In the genomic region with DNA sequence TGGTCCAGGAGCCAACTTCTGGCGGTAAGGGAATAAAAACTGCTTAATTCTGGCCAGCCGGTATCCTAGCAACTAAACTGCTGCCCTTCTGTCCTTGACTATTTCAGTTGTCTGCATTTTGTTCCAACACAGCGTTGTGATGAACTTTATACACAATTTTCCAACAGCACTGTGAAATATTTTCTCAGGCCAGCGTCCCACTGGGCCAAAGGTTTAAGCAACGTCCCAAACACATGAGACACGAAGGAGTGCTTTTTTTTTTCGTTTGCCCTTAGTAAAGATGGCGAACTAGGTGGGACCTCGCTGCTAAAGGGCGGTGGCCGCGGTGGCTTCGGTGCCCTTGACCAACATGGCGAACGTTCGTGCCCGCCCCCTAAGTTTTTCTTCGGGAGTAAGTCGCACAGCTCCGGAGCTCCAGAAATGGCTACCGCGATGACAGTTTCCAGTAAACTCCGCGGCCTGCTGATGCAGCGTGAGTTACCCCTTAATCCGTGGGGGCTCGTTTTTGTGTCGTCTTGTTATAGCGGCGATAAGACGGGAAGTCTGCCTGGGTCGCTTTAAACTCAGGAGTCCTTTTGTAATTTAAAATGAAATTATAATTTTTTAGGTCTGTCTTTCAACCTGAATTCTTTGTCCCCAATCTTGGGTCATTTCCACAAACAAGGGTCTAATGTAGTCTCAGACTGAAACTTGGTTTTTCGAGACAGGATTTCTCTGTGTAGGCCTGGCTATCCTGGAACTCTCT, we compare ENCODE assay signal across 8 mouse cellular contexts. TPM values are rescaled to one million over a fixed set of nuclear protein-coding genes. Genes with fewer than 3 reads are reported as not detected.
DNase-seq lines count a peak whose midpoint lies in the region; ATAC-seq and TF ChIP-seq lines count a peak whose summit lies in the region.

Gene Ech1, plus strand, starts transcription at position 277 of the 745 bp plus-strand sequence.

- H3K4me3 ChIP-seq in C2C12 (ENCODE audit: insufficient read depth, poor library complexity, severe bottlenecking) (peak within 1 kb of the TSS; percentile 26), myocyte (peak within 1 kb of the TSS; percentile 34)
- H3K4me3 ChIP-seq in erythroblast, embryonic 14.5 days (replicated peaks) = peak within 1 kb of the TSS; percentile 72
- peak within 1 kb of the TSS; percentile 45 for H3K4me3 ChIP-seq in heart, embryonic 11.5 days (ENCODE audit: low read depth, low read length)
- peak within 1 kb of the TSS; percentile 60 for H3K4me3 ChIP-seq in kidney, embryonic 16.5 days (ENCODE audit: low read length)
- H3K4me3 ChIP-seq in liver, adult 2 months (ENCODE audit: insufficient read depth, low read depth, low read length) = peak within 1 kb of the TSS; percentile 60

- no peaks in the 10 kb centered on the region for H3K9me3 ChIP-seq in erythroblast, embryonic 14.5 days (ENCODE audit: control insufficient read depth, low read length)
- no peaks in the 10 kb centered on the region for H3K9me3 ChIP-seq in heart, embryonic 11.5 days (replicated peaks; ENCODE audit: control insufficient read depth, low read length)
- no peaks in the 10 kb centered on the region for H3K9me3 ChIP-seq in kidney, embryonic 16.5 days (ENCODE audit: low read length)

- peak within 1 kb of the TSS; percentile 71 for H3K9ac ChIP-seq in heart, embryonic 11.5 days (ENCODE audit: low read depth, low read length)
- peak within 1 kb of the TSS; percentile 78 for H3K9ac ChIP-seq in kidney, embryonic 16.5 days (replicated peaks; ENCODE audit: low read length)
- peak within 1 kb of the TSS; percentile 84 for H3K9ac ChIP-seq in liver, adult 2 months (ENCODE audit: low read depth, low read length)

- 2% methylated on average over 33 of the region's 33 CpGs for WGBS in heart, embryonic 11.5 days (ENCODE audit: insufficient replicate concordance)
- 2% methylated on average over 33 of the region's 33 CpGs for WGBS in kidney, embryonic 16.5 days
- WGBS in liver, adult 2 months = under 1% methylated on average over 33 of the region's 33 CpGs

- TF ChIP-seq POLR2A in brain, embryonic 14.5 days (IDR thresholded peaks at IDR 0.05; ENCODE audit: borderline replicate concordance, extremely low read depth, insufficient read depth, insufficient read length, poor library complexity, severe bottlenecking) = no peak; the same call in 1 of the 2 replicates
- TF ChIP-seq POLR2A in liver, adult 2 months (IDR thresholded peaks at IDR 0.05; ENCODE audit: extremely low read depth, insufficient read depth, low read length) = peak; percentile 78; the same call in 1 of the 2 replicates
- peak; percentile 59 for TF ChIP-seq POLR2A in myocyte (IDR thresholded peaks at IDR 0.05; ENCODE audit: insufficient read length, low read depth)

- H3K27me3 ChIP-seq in C2C12 (ENCODE audit: control insufficient read depth, insufficient read depth, insufficient read length) (no peaks in the 10 kb centered on the region), myocyte (ENCODE audit: control insufficient read depth, insufficient read depth, insufficient read length) (no peaks in the 10 kb centered on the region)
- H3K27me3 ChIP-seq in erythroblast, embryonic 14.5 days (ENCODE audit: control insufficient read depth) = no peaks in the 10 kb centered on the region
- no peaks in the 10 kb centered on the region for H3K27me3 ChIP-seq in heart, embryonic 11.5 days (ENCODE audit: control insufficient read depth, insufficient read depth, low read length)
- no peaks in the 10 kb centered on the region for H3K27me3 ChIP-seq in kidney, embryonic 16.5 days (ENCODE audit: insufficient read depth, low read length)
- no peaks in the 10 kb centered on the region for H3K27me3 ChIP-seq in liver, adult 2 months (ENCODE audit: control insufficient read depth, insufficient read depth, low read length)
- no peaks in the 10 kb centered on the region for H3K27me3 ChIP-seq in splenic B cell, adult 2 months (ENCODE audit: control insufficient read depth, insufficient read depth, low read length, poor library complexity, severe bottlenecking)

- peak within 1 kb of the TSS; percentile 88 for H3K27ac ChIP-seq in heart, embryonic 11.5 days (ENCODE audit: low read depth, low read length)
- H3K27ac ChIP-seq in kidney, embryonic 16.5 days (ENCODE audit: low read length) = peak within 1 kb of the TSS; percentile 95
- peak within 1 kb of the TSS; percentile 94 for H3K27ac ChIP-seq in liver, adult 2 months (replicated peaks; ENCODE audit: insufficient read depth, low read depth, low read length)

- peak within 1 kb of the TSS; percentile 65 for H3K4me2 ChIP-seq in heart, embryonic 11.5 days
- H3K4me2 ChIP-seq in kidney, embryonic 16.5 days (replicated peaks; ENCODE audit: low read depth, low read length) = peak within 1 kb of the TSS; percentile 62
- peak within 1 kb of the TSS; percentile 85 for H3K4me2 ChIP-seq in myocyte (ENCODE audit: low read depth)

- no peaks in the 10 kb centered on the region for H3K79me3 ChIP-seq in C2C12 (ENCODE audit: low read depth)

- ATAC-seq in heart, embryonic 11.5 days (replicated peaks; ENCODE audit: insufficient number of reproducible peaks, low FRiP score, low TSS enrichment) = peak; percentile 73
- ATAC-seq in kidney, embryonic 16.5 days (ENCODE audit: low FRiP score, low TSS enrichment) = peak; percentile 86

- H3K79me2 ChIP-seq in C2C12 (ENCODE audit: control insufficient read depth, insufficient read depth) (no peaks in the 10 kb centered on the region), myocyte (ENCODE audit: control insufficient read depth, insufficient read depth) (no peaks in the 10 kb centered on the region)
- peaks cover 3% of the 10 kb centered on the region; the same call in 1 of the 2 replicates for H3K79me2 ChIP-seq in liver, adult 2 months (ENCODE audit: control insufficient read depth, insufficient read depth, low read length)

- peaks cover 38% of the 10 kb centered on the region for H3K4me1 ChIP-seq in erythroblast, embryonic 14.5 days (ENCODE audit: control insufficient read depth)
- H3K4me1 ChIP-seq in heart, embryonic 11.5 days (ENCODE audit: control insufficient read depth, insufficient read depth, low read length) = peaks cover 15% of the 10 kb centered on the region
- peaks cover 13% of the 10 kb centered on the region for H3K4me1 ChIP-seq in kidney, embryonic 16.5 days (ENCODE audit: insufficient read depth, low read length)
- H3K4me1 ChIP-seq in liver, adult 2 months (ENCODE audit: control insufficient read depth, insufficient read depth, low read length) = peaks cover 42% of the 10 kb centered on the region

- peak; percentile 97 for DNase-seq in brain, embryonic 14.5 days (ENCODE audit: low read depth)
- peak; percentile 100 for DNase-seq in liver, adult 2 months (ENCODE audit: extremely low read depth, low read depth, low spot score)
- DNase-seq in splenic B cell, adult 2 months (ENCODE audit: low read depth, low spot score) = peak; percentile 92

- no peak for TF ChIP-seq CTCF in C2C12 (IDR thresholded peaks at IDR 0.05; ENCODE audit: control insufficient read depth, insufficient read depth, insufficient read length)
- no peak for TF ChIP-seq CTCF in brain, embryonic 14.5 days (IDR thresholded peaks at IDR 0.05; ENCODE audit: borderline replicate concordance, extremely low read depth, insufficient read depth, insufficient read length)
- TF ChIP-seq CTCF in liver, adult 2 months (IDR thresholded peaks at IDR 0.05; ENCODE audit: low read depth, low read length) = no peak

- H3ac ChIP-seq in C2C12 (ENCODE audit: control insufficient read depth, insufficient read length, low read depth) (peak within 1 kb of the TSS; percentile 83), myocyte (ENCODE audit: control insufficient read depth, insufficient read length) (no peak within 1 kb of the TSS)

- peaks cover 34% of the 10 kb centered on the region for H3K36me3 ChIP-seq in C2C12 (ENCODE audit: control insufficient read depth, insufficient read depth)
- peaks cover 49% of the 10 kb centered on the region for H3K36me3 ChIP-seq in erythroblast, embryonic 14.5 days (ENCODE audit: control insufficient read depth)
- H3K36me3 ChIP-seq in heart, embryonic 11.5 days (ENCODE audit: control insufficient read depth, insufficient read depth, low read length) = peaks cover 29% of the 10 kb centered on the region
- H3K36me3 ChIP-seq in kidney, embryonic 16.5 days (ENCODE audit: insufficient read depth, low read length) = peaks cover 30% of the 10 kb centered on the region
- peaks cover 37% of the 10 kb centered on the region for H3K36me3 ChIP-seq in liver, adult 2 months (ENCODE audit: control insufficient read depth, insufficient read depth, low read length)
- H3K36me3 ChIP-seq in myocyte (ENCODE audit: control insufficient read depth, insufficient read depth) = peaks cover 24% of the 10 kb centered on the region
- H3K36me3 ChIP-seq in splenic B cell, adult 2 months (ENCODE audit: control insufficient read depth, insufficient read depth, low read length, poor library complexity, severe bottlenecking) = peaks cover 15% of the 10 kb centered on the region

TF ChIP-seq in C2C12, 6 proteins besides CTCF, POLR2A, EP300 and RAD21:
- no peak for TF ChIP-seq USF1 (IDR thresholded peaks at IDR 0.05; ENCODE audit: low read depth)

TF ChIP-seq in myocyte, 11 proteins besides CTCF, POLR2A, EP300 and RAD21:
- TF ChIP-seq SRF (IDR thresholded peaks at IDR 0.05; ENCODE audit: control insufficient read depth, insufficient read length, low read depth) = no peak
- TF ChIP-seq E2F4 (IDR thresholded peaks at IDR 0.05; ENCODE audit: insufficient read depth) = no peak
- peak; percentile 46 for TF ChIP-seq POLR2AphosphoS2 (IDR thresholded peaks at IDR 0.05; ENCODE audit: insufficient read length, low read depth)
- TF ChIP-seq TCF3 (IDR thresholded peaks at IDR 0.05; ENCODE audit: insufficient read length, low read depth) = no peak
- no peak for TF ChIP-seq MYOD1 (IDR thresholded peaks at IDR 0.05; ENCODE audit: control insufficient read depth in 1 of 3, insufficient read length in 2 of 3, low read depth in 2 of 3)
TF ChIP-seq in myocyte: peak in this region for 1.

RNA-seq across cellular contexts. Expression of gene Ech1, which starts in this region (rescaled TPM):
- 106 TPM for polyA plus RNA-seq in C2C12 (2012; fragmentation: generic; extraction: Trizol)
- 77.8 and 100 TPM in 2 replicates for polyA plus RNA-seq in brain, embryonic 14.5 days (2012; rRNA removed)
- polyA plus RNA-seq in erythroblast, embryonic 14.5 days (2012) = 0.67 and 2.1 TPM in 2 replicates
- polyA plus RNA-seq in heart, embryonic 11.5 days (2014; fragmentation: Nextera tagmentation; extraction: Ambion mirVana) = 139 and 149 TPM in 2 replicates
- polyA plus RNA-seq in kidney, embryonic 16.5 days (2015; fragmentation: Nextera tagmentation; extraction: Ambion mirVana) = 198 and 214 TPM in 2 replicates
- total RNA-seq in liver, adult 2 months (2014; rRNA removed) = 636 and 645 TPM in 2 replicates
- 561 and 625 TPM in 2 replicates for polyA plus RNA-seq in liver, adult 2 months (2012; rRNA removed)
- 132 TPM for polyA plus RNA-seq in myocyte (2012; fragmentation: generic; extraction: Trizol)

Comparison
In these comparisons a context has a peak if more than half of its experiments do, and no peak if none do; other contexts are left out.
1. Peak in every context shown above with its lines: DNase-seq, ATAC-seq, H3K4me3 ChIP-seq and H3K27ac ChIP-seq.
2. RNA of gene Ech1 (polyA plus RNA-seq): 561 to 625 TPM in liver, adult 2 months, 198 to 214 TPM in kidney, embryonic 16.5 days, 139 to 149 TPM in heart, embryonic 11.5 days, 132 TPM in myocyte (single experiment), 106 TPM in C2C12 (single experiment) and 77.8 to 100 TPM in brain, embryonic 14.5 days; 0.67 to 2.1 TPM in erythroblast, embryonic 14.5 days; every median in the first group is over 10 times any median in the second.